Mouse (Mus musculus) liver, postnatal 0 days (tissue): ENCODE data around the gene Ghrhr.

Experiments used
- CTCF ChIP-seq: sonication (generic); IDR thresholded peaks from 2 replicates; pipeline ENCODE4 v1.5.1; 2016; ENCODE audit warnings: antibody characterized with exemption, low read depth
- EP300 ChIP-seq: IDR thresholded peaks from 2 replicates; pipeline ENCODE4 v1.6.1; 2016; ENCODE audit warnings: antibody characterized with exemption, low read depth, mild to moderate bottlenecking

- TF ChIP-seq CTCF (0 out of 2 replicates have a peak, but pooled peaks have one; percentile 11), EP300 (no peak)
Observed at GRCm38 (mm10) chr6:55396176-55396575, 20.1 kb downstream of the Ghrhr start.
